Mouse (Mus musculus) olfactory bulb, adult 2 months (tissue): Measurements from ENCODE around the gene Gusb.

Source experiments
- CTCF ChIP-seq: fragments of 200-500 bp; IDR thresholded peaks from 2 replicates; pipeline ENCODE4 v1.5.1; 2012; ENCODE audit warnings: low read depth, mild to moderate bottlenecking, low read length, moderate library complexity; ENCODE audit not compliant: insufficient read depth
- POLR2A ChIP-seq: fragments of 200-500 bp; IDR thresholded peaks from 2 replicates; pipeline ENCODE4 v1.6.1; 2012; ENCODE audit warnings: mild to moderate bottlenecking, low read depth, low read length, moderate library complexity; ENCODE audit not compliant: insufficient read depth

GRCm38 (mm10) chr5:130043741-130044140 is 40.9 kb upstream of the Gusb start:
- TF ChIP-seq POLR2A (no peak), CTCF (no peak)
